ENCODE assay signal across 8 mouse cellular contexts in the genomic region with DNA sequence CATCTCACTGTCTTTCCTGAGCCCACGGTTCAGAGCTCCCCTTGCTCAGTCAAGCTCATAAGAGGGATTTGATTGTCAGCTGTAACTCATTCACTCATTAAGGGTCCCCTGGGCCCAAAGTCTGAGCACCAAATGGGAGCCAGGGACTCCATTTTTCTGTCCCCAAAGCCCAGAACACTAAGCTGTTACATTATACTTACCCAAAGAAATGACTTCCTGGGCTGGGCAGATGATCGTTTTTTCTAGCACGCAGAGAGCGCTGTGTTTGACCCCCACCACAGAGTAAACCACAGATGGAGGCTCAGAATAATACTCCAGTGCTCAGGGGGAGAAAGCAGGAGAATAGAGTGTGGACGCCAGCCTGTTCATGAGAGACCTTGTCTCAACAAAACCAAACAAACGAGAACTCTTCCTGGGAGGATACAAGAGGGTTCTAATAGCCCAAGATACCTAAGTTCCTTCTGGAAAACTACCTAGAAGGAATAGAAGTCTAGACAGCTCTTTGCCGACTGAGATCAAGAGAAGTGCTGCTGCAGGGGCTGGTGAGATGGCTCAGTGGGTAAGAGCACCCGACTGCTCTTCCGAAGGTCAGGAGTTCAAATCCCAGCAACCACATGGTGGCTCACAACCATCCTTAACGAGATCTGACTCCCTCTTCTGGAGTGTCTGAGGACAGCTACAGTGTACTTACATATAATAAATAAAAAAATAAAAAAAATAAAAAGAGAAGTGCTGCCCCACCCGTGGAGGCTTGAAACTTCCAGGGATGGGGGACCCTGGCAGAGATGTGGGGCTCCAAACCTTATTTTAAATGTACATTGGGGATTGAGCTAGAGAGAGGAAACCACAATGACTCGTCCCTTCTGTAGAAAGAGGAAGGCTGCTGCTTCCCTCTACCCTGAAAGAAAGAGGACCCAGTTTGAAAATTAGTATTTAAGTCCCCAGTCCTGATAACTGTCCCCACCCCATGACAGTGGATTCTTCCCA. TPM values are rescaled to one million over a fixed set of nuclear protein-coding genes. Genes with fewer than 3 reads are reported as not detected.
DNase-seq lines count a peak whose midpoint lies in the region; ATAC-seq and TF ChIP-seq lines count a peak whose summit lies in the region.

No protein-coding gene starts in this region.

- peak overlapping the region; percentile 88 for H3K4me2 ChIP-seq in lung, embryonic 16.5 days (ENCODE audit: low read depth, low read length)
- H3K4me2 ChIP-seq in limb, embryonic 13.5 days (replicated peaks), result peak overlapping the region; percentile 94

- no peak for TF ChIP-seq CTCF in embryonic fibroblast, embryonic 13.5 days (IDR thresholded peaks at IDR 0.05; ENCODE audit: borderline replicate concordance, insufficient read depth, low read length)
- TF ChIP-seq CTCF in small intestine, adult 2 months (IDR thresholded peaks at IDR 0.05; ENCODE audit: extremely low read depth, insufficient read length, insufficient replicate concordance, low read depth, low read length), result no peak

- no peak for TF ChIP-seq POLR2A in embryonic fibroblast, embryonic 13.5 days (IDR thresholded peaks at IDR 0.05; ENCODE audit: low read depth, low read length)
- no peak for TF ChIP-seq POLR2A in small intestine, adult 2 months (IDR thresholded peaks at IDR 0.05; ENCODE audit: low read depth, low read length)

- no peaks in the 10 kb centered on the region for H3K36me3 ChIP-seq in lung, embryonic 16.5 days (ENCODE audit: control insufficient read depth, insufficient read depth, low read length)
- no peaks in the 10 kb centered on the region for H3K36me3 ChIP-seq in limb, embryonic 13.5 days
- H3K36me3 ChIP-seq in small intestine, adult 2 months (ENCODE audit: control insufficient read depth, insufficient read depth, low read length), result 0 out of 2 replicates have a peak, but pooled peaks cover 10% of the 10 kb centered on the region

- H3K9me3 ChIP-seq in lung, embryonic 16.5 days (ENCODE audit: control insufficient read depth, low read length), result no peaks in the 10 kb centered on the region
- H3K9me3 ChIP-seq in limb, embryonic 13.5 days, result no peaks in the 10 kb centered on the region

- H3K27me3 ChIP-seq in lung, embryonic 16.5 days (ENCODE audit: control insufficient read depth, insufficient read depth, low read depth, low read length), result no peaks in the 10 kb centered on the region
- no peaks in the 10 kb centered on the region for H3K27me3 ChIP-seq in limb, embryonic 13.5 days
- no peaks in the 10 kb centered on the region for H3K27me3 ChIP-seq in small intestine, adult 2 months (ENCODE audit: control insufficient read depth, insufficient read depth, low read length)

- H3K27ac ChIP-seq in lung, embryonic 16.5 days (ENCODE audit: low read length), result peak overlapping the region; percentile 85
- H3K27ac ChIP-seq in embryonic fibroblast, embryonic 13.5 days (ENCODE audit: insufficient read depth, low read length), result peak overlapping the region; percentile 44
- H3K27ac ChIP-seq in limb, embryonic 13.5 days, result peak overlapping the region; percentile 56
- peak overlapping the region; percentile 70 for H3K27ac ChIP-seq in small intestine, adult 2 months (ENCODE audit: insufficient read depth, low read depth, low read length)

- no peak for ATAC-seq in lung, embryonic 16.5 days (ENCODE audit: low read depth)
- no peak for ATAC-seq in limb, embryonic 13.5 days (ENCODE audit: low FRiP score, low read depth)
- no peak for ATAC-seq in inflammation-experienced regulatory T-cells, adult 6 months

- peak overlapping the region; percentile 71 for H3K4me3 ChIP-seq in lung, embryonic 16.5 days (ENCODE audit: low read length)
- peak overlapping the region; percentile 79; the same call in 1 of the 2 replicates for H3K4me3 ChIP-seq in embryonic fibroblast, embryonic 13.5 days (ENCODE audit: insufficient read depth, low read length)
- H3K4me3 ChIP-seq in limb, embryonic 13.5 days, result peak overlapping the region; percentile 72
- peak overlapping the region; percentile 90 for H3K4me3 ChIP-seq in small intestine, adult 2 months (ENCODE audit: low read depth, low read length)

- peak overlapping the region; percentile 73 for H3K9ac ChIP-seq in lung, embryonic 16.5 days (ENCODE audit: low read length)
- H3K9ac ChIP-seq in limb, embryonic 13.5 days, result peak overlapping the region; percentile 78

- no peak for DNase-seq in lung, postnatal 36 days
- no peak for DNase-seq in frontal cortex, postnatal 14 days (ENCODE audit: low spot score in 2 of 2)
- DNase-seq in left cerebral cortex, adult 9 months (ENCODE audit: low spot score in 2 of 2), result no peak

- peaks cover 43% of the 10 kb centered on the region for H3K4me1 ChIP-seq in lung, embryonic 16.5 days (replicated peaks; ENCODE audit: control insufficient read depth, insufficient read depth, low read length)
- H3K4me1 ChIP-seq in embryonic fibroblast, embryonic 13.5 days (ENCODE audit: control insufficient read depth, insufficient read depth, low read length), result 0 out of 2 replicates have a peak, but pooled peaks cover 3% of the 10 kb centered on the region
- H3K4me1 ChIP-seq in limb, embryonic 13.5 days, result peaks cover 32% of the 10 kb centered on the region
- peaks cover 47% of the 10 kb centered on the region for H3K4me1 ChIP-seq in small intestine, adult 2 months (ENCODE audit: control insufficient read depth, insufficient read depth, insufficient read length, low read length)

- 51% methylated on average over 12 of the region's 12 CpGs for WGBS in lung, embryonic 16.5 days
- 54% methylated on average over 12 of the region's 12 CpGs for WGBS in limb, embryonic 13.5 days
- 52% methylated on average over 12 of the region's 12 CpGs for WGBS in small intestine, adult 2 months

RNA-seq across cellular contexts. Expression of gene Prkcd, which starts 1.0 kb away (rescaled TPM):
- polyA plus RNA-seq in lung, embryonic 16.5 days (2015; fragmentation: Nextera tagmentation; extraction: Ambion mirVana), result 53.4 and 55.4 TPM in 2 replicates
- 56.9 and 60.5 TPM in 2 replicates for polyA plus RNA-seq in embryonic fibroblast, embryonic 13.5 days (2011; ENCODE audit: insufficient read length, low read depth, missing spikeins)
- 50.8 and 58.5 TPM in 2 replicates for polyA plus RNA-seq in limb, embryonic 13.5 days (2015; fragmentation: Nextera tagmentation; extraction: Ambion mirVana)
- polyA plus RNA-seq in small intestine, adult 2 months (2012; rRNA removed), result 149 and 287 TPM in 2 replicates
- polyA plus RNA-seq in inflammation-experienced regulatory T-cells, adult 6 months (2017; shearing (Covaris generic)), result 10 to 100 TPM; 23.4 to 30.9 (median 28.3) TPM

RNA-seq across cellular contexts. Expression of gene Rft1, which starts 27.1 kb away (rescaled TPM):
- 17.6 and 18.1 TPM in 2 replicates for polyA plus RNA-seq in lung, embryonic 16.5 days (2015; fragmentation: Nextera tagmentation; extraction: Ambion mirVana)
- 18.2 and 20.4 TPM in 2 replicates for polyA plus RNA-seq in embryonic fibroblast, embryonic 13.5 days (2011; ENCODE audit: insufficient read length, low read depth, missing spikeins)
- polyA plus RNA-seq in limb, embryonic 13.5 days (2015; fragmentation: Nextera tagmentation; extraction: Ambion mirVana), result 20.7 and 21.0 TPM in 2 replicates
- 3.9 and 5.6 TPM in 2 replicates for polyA plus RNA-seq in small intestine, adult 2 months (2012; rRNA removed)
- 10 to 100 TPM; 10.9 to 17.1 (median 15.5) TPM for polyA plus RNA-seq in inflammation-experienced regulatory T-cells, adult 6 months (2017; shearing (Covaris generic))
